Mouse (Mus musculus) adrenal gland, postnatal 10 days (tissue): ENCODE measurements around the gene Poln. TPM values are rescaled to one million over a fixed set of nuclear protein-coding genes. Genes with fewer than 3 reads are reported as not detected.

Experiments used
- DNase-seq: peaks from one replicate; pipeline ENCODE4 v3.0.0; 2021; ENCODE audit warnings: mixed read lengths
- total RNA-seq, 2 experiments: library from RNA; stranded (reverse); gene quantifications; 2 replicates each; pipeline ENCODE4 v1.2.3; 2021

The Poln gene
- total RNA-seq, 2 experiments from 2014 or later = 37.3 to 40.0 TPM

- DNase-seq = peak; percentile 82
Observed at GRCm38 (mm10) chr5:34186961-34187391, 17.7 kb upstream of the Poln start.

GRCm38 (mm10) chr5:34186391-34186790 is 17.1 kb upstream of the Poln start:
- DNase-seq = no peak

GRCm38 (mm10) chr5:34185791-34186190 is 16.5 kb upstream of the Poln start:
- no peak for DNase-seq

GRCm38 (mm10) chr5:34185051-34185580 is 15.9 kb upstream of the Poln start:
- DNase-seq = peak; percentile 1

- peak; percentile 3 for DNase-seq
Observed at GRCm38 (mm10) chr5:34183976-34184375, 14.7 kb upstream of the Poln start.

- DNase-seq = peak; percentile 79
Observed at GRCm38 (mm10) chr5:34183156-34183880, 14.1 kb upstream of the Poln start.

GRCm38 (mm10) chr5:34182486-34182885 is 13.2 kb upstream of the Poln start:
- peak; percentile 47 for DNase-seq

- peak; percentile 0 for DNase-seq
Observed at GRCm38 (mm10) chr5:34177821-34178220, 8.6 kb upstream of the Poln start.

- DNase-seq = peak; percentile 35
Observed at GRCm38 (mm10) chr5:34177091-34177490, 7.8 kb upstream of the Poln start.

GRCm38 (mm10) chr5:34176691-34177090 is 7.4 kb upstream of the Poln start:
- peak; percentile 1 for DNase-seq

- DNase-seq = peak; percentile 5
Observed at GRCm38 (mm10) chr5:34175403-34175694, 6.1 kb upstream of the Poln start.

- DNase-seq = no peak
Observed at GRCm38 (mm10) chr5:34174550-34175402, 5.5 kb upstream of the Poln start.

- DNase-seq = no peak
Observed at GRCm38 (mm10) chr5:34174021-34174420, 4.8 kb upstream of the Poln start.

- DNase-seq = peak; percentile 17
Observed at GRCm38 (mm10) chr5:34170726-34171125, 1.5 kb upstream of the Poln start.

- DNase-seq = no peak
Observed at GRCm38 (mm10) chr5:34169954-34170353, 706 bp upstream of the Poln start.

- DNase-seq = no peak
Observed at GRCm38 (mm10) chr5:34167857-34168256, 1.4 kb downstream of the Poln start.

GRCm38 (mm10) chr5:34165793-34166192 is 3.5 kb downstream of the Poln start:
- no peak for DNase-seq

GRCm38 (mm10) chr5:34148476-34148875 is 20.8 kb downstream of the Poln start:
- DNase-seq = no peak

- no peak for DNase-seq
Observed at GRCm38 (mm10) chr5:34147554-34147953, 21.7 kb downstream of the Poln start.

- DNase-seq = peak; percentile 46
Observed at GRCm38 (mm10) chr5:34139751-34140150, 29.5 kb downstream of the Poln start.

- DNase-seq = no peak
Observed at GRCm38 (mm10) chr5:34132731-34133130, 36.5 kb downstream of the Poln start.

GRCm38 (mm10) chr5:34124131-34124530 is 45.1 kb downstream of the Poln start:
- DNase-seq = no peak

- no peak for DNase-seq
Observed at GRCm38 (mm10) chr5:34119121-34119856, 50.0 kb downstream of the Poln start.
